Mouse (Mus musculus) central nervous system, embryonic 18 days (tissue): ENCODE data around the gene Pigl. TPM values are rescaled to one million over a fixed set of nuclear protein-coding genes. Genes with fewer than 3 reads are reported as not detected.

ENCODE experiments used
- polyA plus RNA-seq: library from polyadenylated mRNA; depleted of rRNA; stranded (reverse); fragments of >200 nt; gene quantifications from 2 replicates; pipeline ENCODE4 v1.2.3, GENCODE M21; 2012; rRNA removed

Pigl gene
- polyA plus RNA-seq, result 7.4 and 8.2 TPM in 2 replicates

DNA sequence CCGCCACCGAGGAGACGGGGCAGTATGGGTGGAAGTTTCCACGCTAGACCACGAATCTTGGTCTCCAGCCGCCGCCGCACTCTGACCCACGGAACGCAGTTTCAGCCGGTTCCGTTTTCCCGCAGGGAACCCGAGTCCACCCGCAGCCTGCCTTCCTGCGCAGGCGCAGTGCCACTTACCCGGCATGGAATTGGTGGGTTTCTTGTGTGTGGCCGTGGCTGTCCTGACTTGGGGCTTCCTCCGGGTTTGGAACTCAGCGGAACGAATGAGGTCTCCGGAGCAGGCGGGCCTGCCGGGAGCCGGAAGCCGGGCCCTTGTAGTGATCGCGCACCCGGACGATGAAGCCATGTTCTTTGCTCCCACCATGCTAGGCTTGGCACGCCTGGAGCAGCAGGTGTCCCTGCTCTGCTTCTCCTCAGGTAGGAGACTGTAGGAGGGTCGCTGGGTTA lies at the start of gene Pigl, which contains the start of gene Ncor1:
TSS of gene Pigl (plus strand) at position 185 of the 449 bp plus-strand sequence.
TSS of gene Ncor1 (minus strand) at position 266 of the 449 bp plus-strand sequence.

DNA sequence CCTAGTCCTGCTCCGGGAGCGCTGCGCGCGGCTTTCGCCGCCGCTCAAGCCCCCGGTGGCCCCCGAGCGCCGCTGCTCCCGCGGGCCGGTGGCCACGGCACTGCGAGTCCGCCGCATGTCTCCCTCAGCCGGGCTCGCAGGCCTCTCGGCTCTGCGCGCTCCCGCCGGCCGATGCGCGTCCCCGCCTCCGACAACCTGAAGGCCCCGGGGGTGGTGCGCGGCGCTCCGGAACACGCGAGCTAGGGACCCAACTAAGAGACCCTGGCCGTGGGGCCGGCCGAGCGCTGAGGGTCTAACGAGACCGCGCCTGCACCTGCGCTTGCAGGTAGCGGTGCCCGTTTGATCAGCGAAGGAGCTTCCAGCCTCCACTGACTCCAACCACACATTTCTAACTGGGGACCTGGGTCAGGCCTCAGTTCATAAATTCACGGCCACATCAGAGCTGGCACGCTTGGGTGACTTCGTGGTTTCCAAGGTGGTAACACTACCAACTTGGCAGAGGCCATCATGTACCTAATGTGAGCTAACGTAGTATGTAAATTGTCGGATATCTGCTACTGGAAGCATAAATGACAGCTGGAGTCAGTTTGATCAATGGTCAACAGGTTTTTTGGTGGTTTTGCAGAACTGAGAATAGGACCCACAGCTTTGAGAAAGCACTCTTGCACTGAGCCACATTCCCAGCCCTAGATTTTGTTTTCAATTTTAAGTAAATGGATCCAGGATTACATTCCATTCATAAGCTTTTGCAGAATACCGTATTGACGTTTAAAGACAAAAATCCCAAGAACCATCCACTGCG lies 81.0 kb downstream of the Pigl start, which contains the start of gene Cenpv:
TSS of gene Cenpv (minus strand) at position 173 of the 802 bp plus-strand sequence.

GRCm38 (mm10) chr11:62550727-62551225 lies 92.5 kb downstream of the Pigl start, which contains the start of gene Ubb:
Ubb (plus strand) TSS chr11:62551171.

Other genes with a start within 250 kb of the Pigl start
- 3.1 and 3.8 TPM in 2 replicates for gene Adora2b, start 209.5 kb upstream of the Pigl start, polyA plus RNA-seq
- 13.0 and 14.0 TPM in 2 replicates for gene Zswim7, start 177.1 kb upstream of the Pigl start, polyA plus RNA-seq
- 40.3 and 43.0 TPM in 2 replicates for gene Ttc19, start 177.0 kb upstream of the Pigl start, polyA plus RNA-seq
- 120 and 121 TPM in 2 replicates for gene Ncor1, start 81 bp downstream of the Pigl start, polyA plus RNA-seq
- gene Cenpv, start 80.8 kb downstream of the Pigl start, polyA plus RNA-seq, result 153 and 172 TPM in 2 replicates
- gene Ubb, start 92.7 kb downstream of the Pigl start, polyA plus RNA-seq, result 4,215 and 4,353 TPM in 2 replicates
- 36.5 and 36.7 TPM in 2 replicates for gene Trpv2, start 116.0 kb downstream of the Pigl start, polyA plus RNA-seq
- 16.7 and 17.9 TPM in 2 replicates for gene Lrrc75a, start 190.1 kb downstream of the Pigl start, polyA plus RNA-seq
- 36.1 and 37.4 TPM in 2 replicates for gene Mmgt2, start 190.2 kb downstream of the Pigl start, polyA plus RNA-seq